Mouse (Mus musculus): ENCODE measurements around the gene Dkkl1. TPM values are rescaled to one million over a fixed set of nuclear protein-coding genes. Genes with fewer than 3 reads are reported as not detected.

The Dkkl1 gene
- total RNA-seq, 1 experiment from 2014 or later, result 17.4 TPM

DNA sequence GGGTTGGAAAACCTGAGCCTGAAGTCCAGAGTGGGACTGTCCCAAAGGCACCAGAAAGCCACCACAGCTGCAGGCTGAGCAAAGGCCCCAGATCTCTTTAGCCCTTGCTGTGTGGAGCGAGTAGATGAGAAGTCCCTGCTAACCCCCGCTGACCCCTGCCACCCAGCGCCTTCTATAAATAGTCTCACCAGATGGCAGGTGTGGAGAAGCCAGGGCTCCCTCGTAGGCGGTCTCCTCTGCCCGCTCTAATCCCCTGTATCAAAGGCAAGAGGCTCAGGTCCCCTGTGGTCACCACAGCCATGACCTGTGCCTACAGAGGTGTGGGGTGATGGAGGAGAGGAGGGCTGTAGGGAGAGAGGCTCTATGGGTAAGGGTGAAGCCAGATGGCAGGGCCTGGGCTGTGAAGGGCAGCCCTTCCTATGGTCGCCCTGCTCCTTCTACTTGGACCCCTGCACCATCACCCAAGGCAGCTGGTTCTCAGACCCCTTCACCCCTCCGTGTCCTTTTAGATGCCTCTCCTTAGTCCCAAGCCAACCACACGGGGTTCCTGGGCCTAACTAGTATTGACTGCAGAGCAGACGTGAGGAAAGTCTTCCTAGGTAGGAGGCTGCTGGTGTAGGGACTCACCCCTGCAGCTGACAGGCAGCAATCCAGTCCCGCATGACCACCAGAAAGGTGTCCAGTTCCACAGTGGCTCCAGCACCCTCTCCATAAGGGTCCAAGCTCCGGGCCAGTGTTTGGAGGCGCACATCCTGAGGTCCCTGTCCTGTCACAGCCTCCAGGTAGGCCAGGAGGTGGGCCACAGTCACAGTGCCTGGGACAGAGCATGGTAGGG lies 16.4 kb downstream of the Dkkl1 start:
- ATAC-seq (replicated peaks; ENCODE audit: low read depth, poor library complexity, severe bottlenecking), result no peak

DNA sequence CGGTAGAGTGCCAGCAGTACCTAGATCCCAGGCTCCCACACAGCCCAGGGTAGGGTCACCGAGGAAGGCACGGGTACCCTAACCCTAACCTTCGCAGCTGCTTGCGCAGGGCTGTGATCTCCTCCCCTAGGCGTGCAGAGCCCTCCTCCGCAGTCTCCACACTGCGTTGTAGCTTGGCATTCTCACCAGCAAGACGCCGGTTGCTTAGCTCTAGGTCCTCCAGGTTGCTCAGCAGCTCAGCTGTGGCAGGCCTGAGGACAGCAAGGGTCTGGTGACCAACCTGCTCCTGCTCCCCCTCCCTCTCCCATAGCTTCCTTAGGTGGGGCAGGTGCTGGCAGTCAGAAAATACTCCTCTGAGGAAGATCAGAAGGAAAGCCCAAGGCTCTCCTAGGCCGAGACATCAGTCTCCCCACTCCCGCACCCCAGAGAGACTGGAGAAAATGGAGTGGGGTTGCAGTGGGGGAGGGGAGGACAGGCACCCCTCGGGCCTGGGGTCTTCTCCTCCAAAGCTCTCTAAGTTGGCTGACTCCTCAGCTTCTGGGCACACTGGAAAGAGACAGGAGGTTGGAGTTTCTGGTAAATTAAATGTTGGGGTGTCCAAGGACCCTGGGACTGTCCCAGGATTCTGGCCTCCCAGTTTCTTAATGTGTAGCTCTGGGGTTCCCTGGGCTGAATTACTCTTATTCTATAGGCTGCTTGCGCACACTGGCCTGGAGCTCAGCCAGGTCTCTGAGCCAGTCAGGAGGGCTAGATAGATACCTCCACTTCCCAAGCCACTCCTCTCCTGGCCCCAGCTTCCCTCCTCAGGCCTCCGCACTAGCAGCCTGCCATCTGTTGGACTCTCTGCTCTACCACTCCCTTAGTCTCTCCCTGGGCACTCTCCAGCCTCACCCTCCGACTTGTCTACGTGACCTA lies 17.8 kb downstream of the Dkkl1 start:
- no peak for ATAC-seq (replicated peaks; ENCODE audit: low read depth, poor library complexity, severe bottlenecking)

DNA sequence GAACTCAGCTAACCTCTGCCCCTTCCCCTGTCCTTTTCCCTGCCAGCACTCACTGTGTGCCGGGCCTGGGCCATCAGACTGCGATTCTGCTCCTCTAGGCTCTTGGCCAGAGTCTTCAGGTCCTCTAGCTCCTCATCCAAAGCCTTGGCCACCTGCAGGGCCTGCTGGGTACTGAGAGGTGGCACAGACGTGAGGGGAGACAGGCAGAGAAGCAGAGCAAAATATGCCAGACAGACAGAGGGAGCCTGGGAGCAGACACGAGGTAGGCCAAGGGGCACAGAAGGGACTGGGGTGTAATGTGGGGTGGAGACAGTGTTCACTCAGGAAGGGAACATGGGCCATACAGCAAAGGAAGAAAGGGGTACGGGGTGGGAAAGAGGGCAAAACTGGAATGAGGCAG lies 18.5 kb downstream of the Dkkl1 start:
- ATAC-seq (replicated peaks; ENCODE audit: low read depth, poor library complexity, severe bottlenecking), result no peak

DNA sequence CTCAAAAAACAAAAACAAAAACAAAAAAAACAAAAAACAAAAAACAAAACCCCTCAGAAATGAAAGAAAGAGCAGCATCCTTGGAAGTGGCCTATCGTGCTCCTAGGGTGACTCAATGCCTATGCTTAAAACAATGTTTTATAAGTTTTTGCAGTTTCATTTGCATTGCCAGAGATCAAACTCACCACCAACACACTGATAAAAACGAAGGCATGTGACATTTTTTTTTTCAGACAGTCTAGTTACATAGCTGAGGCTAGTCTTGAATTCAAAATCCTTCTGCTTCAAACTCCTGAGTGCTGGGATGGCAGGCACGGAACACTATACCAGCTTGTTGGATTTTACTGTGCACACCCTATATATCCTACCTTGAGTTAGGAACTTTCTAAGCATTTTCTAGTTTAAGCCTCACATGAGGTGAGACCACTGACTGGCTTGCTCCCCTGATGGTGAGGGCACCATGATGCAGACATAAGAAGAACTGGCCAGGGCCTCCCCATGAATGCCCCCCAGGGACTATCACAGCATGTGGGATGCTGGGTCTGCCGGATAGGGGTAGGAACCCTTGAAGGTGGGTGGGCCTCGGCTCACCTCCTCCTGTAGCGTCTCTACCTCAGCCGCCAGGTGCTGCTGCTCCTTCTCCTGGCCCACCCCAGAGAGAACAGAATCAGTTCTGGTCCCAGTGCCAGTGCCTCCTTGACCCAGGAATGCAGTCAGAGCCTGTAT lies 19.2 kb downstream of the Dkkl1 start:
- no peak for ATAC-seq (replicated peaks; ENCODE audit: low read depth, poor library complexity, severe bottlenecking)

DNA sequence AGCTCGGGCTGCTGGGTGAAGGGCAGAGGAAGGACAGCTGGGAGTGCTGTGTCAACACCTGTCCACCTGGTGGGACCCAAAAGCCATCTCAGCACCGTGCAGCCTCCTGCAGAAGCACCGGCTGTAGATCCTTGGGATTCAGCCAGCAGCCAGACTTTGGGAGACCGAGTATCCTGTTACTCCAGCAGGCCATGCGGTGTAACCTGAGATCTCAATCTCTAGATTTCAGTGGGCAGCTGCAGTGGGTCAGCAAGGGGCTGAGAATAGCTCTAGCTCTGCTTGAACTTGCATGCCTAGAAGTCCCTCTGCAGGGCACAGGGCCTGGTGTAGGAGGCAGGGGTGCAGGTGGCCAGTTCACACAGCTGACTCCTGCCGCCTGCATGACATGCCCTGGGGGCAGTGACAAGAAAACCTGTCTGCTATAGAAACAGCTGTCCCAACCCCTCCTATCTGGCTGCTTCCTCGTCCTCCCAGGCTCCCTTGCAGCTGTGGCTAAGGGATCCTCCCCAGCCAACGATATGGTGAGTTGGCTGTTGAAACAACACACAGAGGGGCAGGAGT lies 20.1 kb downstream of the Dkkl1 start:
- ATAC-seq (replicated peaks; ENCODE audit: low read depth, poor library complexity, severe bottlenecking), result no peak

DNA sequence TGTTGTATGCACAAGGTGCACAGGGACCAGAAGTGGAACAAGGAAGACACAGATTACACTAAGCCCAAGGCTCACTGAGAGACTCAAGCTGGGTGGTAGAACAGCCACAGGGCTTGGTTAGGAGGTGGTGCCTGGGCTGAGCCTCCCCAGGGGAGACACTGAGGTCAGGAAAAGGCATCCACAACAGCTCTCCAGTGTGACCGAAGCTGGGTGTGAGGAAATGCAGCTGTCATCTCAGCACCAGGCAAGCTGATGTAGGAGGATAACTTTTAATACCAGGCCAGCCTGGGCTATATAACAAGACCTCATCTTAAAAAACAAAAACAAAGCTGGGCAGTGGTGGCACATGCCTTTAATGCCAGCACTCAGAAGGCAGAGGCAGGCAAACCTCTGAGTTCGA lies 20.8 kb downstream of the Dkkl1 start:
- ATAC-seq (replicated peaks; ENCODE audit: low read depth, poor library complexity, severe bottlenecking), result no peak

DNA sequence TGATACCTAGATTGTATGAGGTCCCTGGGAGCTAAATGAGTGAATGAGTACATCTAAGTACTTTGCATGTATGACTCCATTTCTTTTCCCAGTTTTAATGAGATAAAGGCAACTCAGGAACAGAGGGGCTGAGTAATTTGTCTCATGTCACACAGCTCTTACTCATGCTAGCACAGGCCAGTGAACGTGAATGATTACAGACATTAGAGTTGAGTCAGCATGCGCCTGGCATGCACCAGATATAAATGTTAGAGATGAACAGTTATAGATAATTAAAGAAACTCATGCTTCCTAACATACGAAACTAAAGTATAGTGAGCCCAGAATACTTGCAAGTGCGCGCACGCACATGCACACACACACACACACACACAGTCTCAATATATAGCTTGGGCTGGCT lies 21.8 kb downstream of the Dkkl1 start:
- no peak for ATAC-seq (replicated peaks; ENCODE audit: low read depth, poor library complexity, severe bottlenecking)

DNA sequence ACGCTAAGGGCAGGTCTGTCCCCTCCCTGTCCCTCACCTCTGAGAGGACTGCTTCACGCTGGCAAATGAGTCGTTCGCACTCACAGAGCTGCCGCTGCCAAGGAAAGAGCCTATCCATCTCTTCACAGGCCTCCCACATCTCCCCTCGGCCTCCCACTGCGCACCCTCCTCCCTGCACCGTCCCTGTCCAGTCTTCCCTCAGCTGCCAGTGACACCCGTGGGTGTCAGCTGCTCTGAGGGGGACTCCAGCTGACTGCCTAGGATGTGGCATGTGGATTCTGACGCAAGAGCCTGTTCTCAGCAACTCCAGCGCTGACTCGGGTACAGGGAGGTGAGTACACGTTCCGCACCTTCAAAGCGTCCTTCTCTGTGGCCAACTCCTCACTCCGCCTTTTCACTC lies 22.3 kb downstream of the Dkkl1 start:
- no peak for ATAC-seq (replicated peaks; ENCODE audit: low read depth, poor library complexity, severe bottlenecking)

DNA sequence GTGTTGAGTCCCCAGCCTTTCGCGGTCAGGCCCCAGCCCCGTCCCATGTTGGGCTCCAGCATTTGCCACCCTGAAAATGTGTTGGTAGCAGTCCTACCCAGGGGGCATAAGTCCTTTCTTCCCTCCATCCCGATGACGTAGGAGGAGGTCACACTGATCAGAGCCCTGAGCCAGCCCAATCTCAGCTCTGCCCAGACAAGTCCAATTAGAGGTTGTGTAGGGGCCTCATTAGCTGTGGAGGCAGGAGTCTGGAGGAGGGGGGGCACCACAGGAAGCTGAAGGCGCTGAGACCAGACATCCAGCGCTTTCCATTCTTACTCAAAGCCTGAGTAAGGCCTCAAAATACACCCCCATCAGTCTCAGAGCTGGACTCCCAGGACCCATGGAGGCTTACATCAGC lies 26.0 kb downstream of the Dkkl1 start:
- no peak for ATAC-seq (replicated peaks; ENCODE audit: low read depth, poor library complexity, severe bottlenecking)

DNA sequence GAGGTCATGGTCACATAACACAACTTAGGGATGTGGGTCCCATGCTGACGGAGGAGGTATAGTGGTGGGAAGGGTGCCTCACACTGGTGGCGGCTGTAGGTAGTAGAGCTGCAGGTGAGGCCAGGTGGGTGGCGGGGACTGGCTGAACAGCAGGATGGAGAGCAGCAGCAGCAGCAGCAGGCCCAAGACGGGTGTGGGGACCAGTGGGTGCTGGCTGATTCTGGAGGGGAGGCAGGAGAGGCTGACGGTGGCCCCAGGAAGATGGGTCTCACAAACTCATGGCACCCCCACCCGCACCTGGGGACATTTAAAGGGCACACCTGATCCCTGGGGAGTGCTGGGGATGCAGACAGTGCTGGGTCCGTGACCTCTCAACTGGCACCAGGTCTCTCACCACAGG lies 28.3 kb downstream of the Dkkl1 start:
- ATAC-seq (replicated peaks; ENCODE audit: low read depth, poor library complexity, severe bottlenecking), result no peak

DNA sequence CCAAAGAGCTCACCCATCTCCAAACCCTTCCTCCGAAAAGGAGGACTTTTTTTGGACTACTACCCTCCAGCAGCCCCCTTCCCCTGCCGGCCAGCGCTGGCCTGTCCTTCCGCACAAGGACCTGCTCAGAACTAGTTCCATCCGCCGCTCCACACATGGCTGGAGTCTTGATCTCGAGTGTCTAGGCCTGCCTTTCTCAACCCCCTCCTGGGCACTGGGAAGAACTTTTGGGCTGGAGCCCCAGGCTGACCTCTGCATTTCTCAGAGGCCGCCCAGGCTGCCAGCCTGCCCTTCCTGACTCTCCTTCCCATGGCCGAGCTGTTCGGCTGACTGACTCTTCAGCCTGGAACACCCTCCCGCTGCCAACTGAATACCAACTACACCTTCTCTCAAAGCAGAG lies 29.3 kb downstream of the Dkkl1 start:
- ATAC-seq (replicated peaks; ENCODE audit: low read depth, poor library complexity, severe bottlenecking), result peak; percentile 23

DNA sequence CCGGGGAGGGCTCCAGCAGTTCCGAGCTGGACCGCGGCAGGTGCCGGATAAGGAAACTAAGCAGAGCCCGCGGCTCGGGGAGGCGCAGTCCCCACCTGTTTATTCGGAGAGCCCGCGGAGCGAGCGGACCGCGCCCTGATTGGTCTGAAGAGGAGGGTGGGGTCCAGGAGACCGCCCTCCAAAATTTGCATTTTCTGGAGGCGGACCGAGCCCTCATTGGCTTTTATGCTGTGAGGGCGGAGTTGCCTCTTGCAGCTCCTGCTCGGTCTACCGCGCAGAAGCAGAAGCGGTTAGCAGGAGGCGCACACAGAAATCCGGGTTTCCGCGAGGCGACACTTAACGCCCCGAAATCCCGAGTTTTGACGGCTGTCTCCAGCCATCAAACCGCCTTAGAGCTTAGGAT lies 29.7 kb downstream of the Dkkl1 start:
- ATAC-seq (replicated peaks; ENCODE audit: low read depth, poor library complexity, severe bottlenecking), result peak; percentile 94

DNA sequence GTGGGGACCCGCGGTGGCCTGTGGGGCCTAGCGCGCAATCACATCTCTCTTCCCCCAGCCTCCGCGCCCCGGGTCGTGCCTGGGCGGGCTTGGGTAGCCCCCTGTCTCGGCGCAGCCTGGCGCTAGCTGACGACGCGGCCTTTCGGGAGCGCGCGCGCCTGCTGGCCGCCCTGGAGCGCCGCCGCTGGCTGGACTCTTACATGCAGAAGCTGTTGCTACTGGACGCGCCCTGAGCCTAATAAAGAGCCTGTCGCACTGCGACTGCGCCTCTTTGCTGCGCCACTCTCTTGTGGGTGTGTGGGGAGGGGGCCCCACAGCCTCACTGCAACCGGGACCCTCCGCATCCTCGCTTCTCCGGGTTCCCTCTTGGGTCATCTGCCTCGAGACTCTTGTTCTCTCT lies 30.4 kb downstream of the Dkkl1 start:
- no peak for ATAC-seq (replicated peaks; ENCODE audit: low read depth, poor library complexity, severe bottlenecking)

DNA sequence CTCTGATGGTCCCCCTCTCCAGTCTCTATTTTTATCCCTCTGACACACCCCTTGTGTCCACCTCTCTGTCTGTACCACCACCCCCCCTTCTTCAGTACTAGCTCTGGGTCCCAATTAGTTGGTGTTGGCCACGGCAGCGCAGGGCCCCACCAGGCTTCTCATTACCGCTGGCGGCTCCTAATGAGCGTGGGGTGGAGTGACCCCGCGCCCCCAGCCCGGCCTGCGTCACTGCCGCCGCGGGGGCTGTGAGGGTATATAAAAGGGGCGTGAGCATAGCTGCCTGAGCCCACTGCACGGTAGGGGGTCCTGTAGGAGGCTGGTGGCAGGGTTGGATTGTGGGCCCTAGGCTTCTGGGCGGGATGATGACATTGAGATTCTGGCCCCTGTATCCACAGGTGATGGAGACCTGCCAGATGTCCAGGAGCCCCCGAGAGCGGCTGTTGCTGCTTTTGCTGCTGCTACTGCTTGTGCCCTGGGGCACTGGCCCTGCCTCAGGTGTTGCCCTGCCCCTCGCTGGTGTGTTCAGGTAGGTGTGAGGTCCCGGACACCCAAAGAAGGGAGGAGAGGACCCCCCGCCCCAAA lies 31.0 kb downstream of the Dkkl1 start, which contains the start of gene Pth2:
Gene Pth2, plus strand, starts transcription at position 100 of the 582 bp plus-strand sequence.
- no peak for ATAC-seq (replicated peaks; ENCODE audit: low read depth, poor library complexity, severe bottlenecking)

DNA sequence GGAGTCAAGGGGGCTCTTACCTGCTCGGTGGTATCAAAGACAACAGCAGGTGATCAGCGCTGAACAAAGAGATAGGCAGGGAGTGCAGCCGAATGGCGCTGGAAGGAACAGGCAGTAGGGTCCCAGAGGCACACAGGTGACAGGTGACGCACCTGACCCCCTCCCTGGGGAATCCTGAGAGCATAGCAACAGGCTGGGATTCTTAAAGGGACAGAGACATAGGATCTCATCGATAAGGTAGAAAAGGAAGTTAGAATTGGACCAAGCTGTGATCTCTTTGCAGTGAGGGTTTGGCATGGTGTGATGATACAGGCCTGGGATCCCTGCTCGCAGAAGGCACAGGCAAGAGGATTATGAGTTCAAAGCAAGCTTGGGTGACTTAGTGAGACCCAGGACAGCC lies 32.5 kb downstream of the Dkkl1 start, which contains the start of gene Gfy:
Gene Gfy, minus strand, starts transcription at position 101 of the 400 bp plus-strand sequence.
- no peak for ATAC-seq (replicated peaks; ENCODE audit: low read depth, poor library complexity, severe bottlenecking)

DNA sequence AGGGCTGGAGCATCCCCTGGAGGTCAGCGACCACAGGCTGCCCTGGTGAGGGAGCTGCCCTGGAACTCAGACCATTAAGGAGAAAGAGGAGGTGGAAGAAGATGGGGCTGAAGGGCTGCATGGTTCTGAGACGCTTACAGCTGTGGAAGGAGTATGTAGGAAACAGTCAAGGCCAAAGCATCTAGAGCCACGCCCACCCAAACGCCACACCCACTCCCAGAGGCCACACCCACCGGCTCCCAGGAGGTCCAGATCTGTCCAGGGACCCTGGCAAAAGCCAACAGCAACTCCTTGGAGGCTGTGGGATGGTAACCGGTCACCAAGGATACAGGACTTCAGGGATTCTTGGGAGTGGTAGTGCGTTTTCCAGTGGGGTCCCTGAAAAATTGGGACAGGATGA lies 33.4 kb downstream of the Dkkl1 start:
- ATAC-seq (replicated peaks; ENCODE audit: low read depth, poor library complexity, severe bottlenecking), result no peak

DNA sequence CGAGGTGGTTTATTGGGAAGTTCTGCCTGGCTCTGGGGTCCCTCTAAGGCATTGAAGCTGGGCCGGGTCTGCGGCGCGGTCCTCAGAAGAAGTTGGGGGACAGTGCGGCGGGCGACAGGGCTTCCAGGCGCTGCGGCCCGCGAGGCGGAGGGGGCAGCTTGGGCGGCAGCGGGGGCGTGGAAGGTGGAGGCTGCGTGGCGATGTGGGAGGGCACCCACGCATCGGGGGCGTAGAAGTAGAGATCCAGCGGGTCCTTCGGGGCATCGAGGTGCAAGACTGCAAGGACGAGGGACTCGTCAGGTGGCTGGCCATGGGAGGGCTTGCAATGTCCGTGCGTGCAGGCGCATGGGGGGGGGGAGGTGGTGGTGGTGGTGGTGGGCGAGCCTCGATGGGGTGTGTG lies 35.6 kb downstream of the Dkkl1 start:
- no peak for ATAC-seq (replicated peaks; ENCODE audit: low read depth, poor library complexity, severe bottlenecking)

DNA sequence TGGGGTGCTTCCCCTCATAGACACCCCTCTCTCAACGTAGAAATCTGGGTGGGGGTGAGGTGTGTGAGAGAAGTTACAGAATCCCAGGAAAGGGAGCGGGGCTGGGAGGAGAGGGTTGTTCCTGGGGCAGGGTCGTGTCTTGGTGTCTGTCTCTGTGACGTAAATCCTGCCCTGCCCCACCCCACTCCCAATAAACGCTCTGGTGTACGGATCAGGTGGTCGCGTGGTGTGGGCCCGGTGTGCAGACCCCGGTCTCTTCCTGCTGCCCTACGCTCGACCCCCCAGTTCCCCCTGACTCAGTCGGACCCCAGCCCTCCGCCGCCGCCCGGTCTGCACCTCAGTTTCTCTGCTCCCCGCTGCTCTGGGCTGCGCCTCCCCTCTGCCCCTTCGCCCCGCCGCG lies 36.0 kb downstream of the Dkkl1 start:
- no peak for ATAC-seq (replicated peaks; ENCODE audit: low read depth, poor library complexity, severe bottlenecking)

DNA sequence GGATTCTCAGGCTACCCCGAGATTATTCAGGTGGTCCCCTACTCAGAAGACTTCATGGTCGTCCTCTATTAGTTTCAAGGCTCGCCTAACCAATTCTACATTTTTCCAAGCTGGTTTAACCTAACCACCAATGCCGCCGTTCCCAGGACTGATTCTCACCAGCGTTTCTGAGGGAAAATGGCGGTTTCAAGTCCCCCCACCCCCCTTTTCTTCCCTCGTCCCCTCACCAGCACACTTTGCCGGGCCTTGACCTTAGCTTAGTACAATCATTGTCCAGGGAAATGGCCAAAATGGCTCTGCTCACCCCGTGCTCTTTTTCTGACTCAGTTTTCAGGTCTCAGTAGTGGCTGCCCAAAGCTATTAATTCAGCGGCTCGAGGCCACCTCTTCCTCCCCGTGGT lies 36.5 kb downstream of the Dkkl1 start:
- ATAC-seq (replicated peaks; ENCODE audit: low read depth, poor library complexity, severe bottlenecking), result no peak

All from common myeloid progenitor, adult 5-6 weeks (primary cell).